ENCODE assay signal across 8 mouse cellular contexts in genomic region chr11:5521516-5522291, GRCm38 (mm10). TPM values are rescaled to one million over a fixed set of nuclear protein-coding genes. Genes with fewer than 3 reads are reported as not detected.
A peak's percentile ranks its signal among the peaks of the same experiment; 100 is the strongest.
DNase-seq lines count a peak whose midpoint lies in the region; ATAC-seq lines count a peak whose summit lies in the region.

No protein-coding gene starts in this region.

- DNase-seq in MEL-GATA-1-ER (ENCODE audit: extremely low read depth, low read depth): peak; percentile 77
- DNase-seq in cerebellum, adult 8-10 months: peak; percentile 61
- DNase-seq in hindbrain, embryonic 10.5 days (ENCODE audit: low spot score): peak; percentile 71
- peak; percentile 72 for DNase-seq in layer of hippocampus, adult 9-11 months
- DNase-seq in ovary, adult 18-20 months (ENCODE audit: low spot score): peak; percentile 74
- peak; percentile 62 to 64 for DNase-seq in thymus, postnatal 10 days (ENCODE audit: low spot score in 2 of 2)

- under 1% methylated on average over 34 of the region's 34 CpGs for WGBS in hindbrain, embryonic 10.5 days
- WGBS in lung, embryonic 16.5 days: under 1% methylated on average over 33 of the region's 34 CpGs

- peak overlapping the region; percentile 100 for H3K9ac ChIP-seq in lung, embryonic 16.5 days (ENCODE audit: low read length)

- peak; percentile 74 for ATAC-seq in frontal cortex, adult (ENCODE audit: low TSS enrichment)
- peak; percentile 34 for ATAC-seq in lung, embryonic 16.5 days (ENCODE audit: low read depth)

- H3K4me2 ChIP-seq in lung, embryonic 16.5 days (ENCODE audit: low read depth, low read length): peak overlapping the region; percentile 70

- H3K9me3 ChIP-seq in hindbrain, embryonic 10.5 days: no peaks in the 10 kb centered on the region
- no peaks in the 10 kb centered on the region for H3K9me3 ChIP-seq in lung, embryonic 16.5 days (ENCODE audit: control insufficient read depth, low read length)

- peaks cover 47% of the 10 kb centered on the region for H3K36me3 ChIP-seq in hindbrain, embryonic 10.5 days
- H3K36me3 ChIP-seq in lung, embryonic 16.5 days (ENCODE audit: control insufficient read depth, insufficient read depth, low read length): peaks cover 31% of the 10 kb centered on the region

- H3K27ac ChIP-seq in hindbrain, embryonic 10.5 days: peak overlapping the region; percentile 99
- peak overlapping the region; percentile 93 for H3K27ac ChIP-seq in lung, embryonic 16.5 days (ENCODE audit: low read length)

- no peaks in the 10 kb centered on the region for H3K27me3 ChIP-seq in hindbrain, embryonic 10.5 days (ENCODE audit: insufficient read depth, poor library complexity, severe bottlenecking)
- H3K27me3 ChIP-seq in lung, embryonic 16.5 days (ENCODE audit: control insufficient read depth, insufficient read depth, low read depth, low read length): no peaks in the 10 kb centered on the region

- peak overlapping the region; percentile 100 for H3K4me3 ChIP-seq in hindbrain, embryonic 10.5 days
- H3K4me3 ChIP-seq in lung, embryonic 16.5 days (ENCODE audit: low read length): peak overlapping the region; percentile 92

- H3K4me1 ChIP-seq in hindbrain, embryonic 10.5 days (replicated peaks): peaks cover 28% of the 10 kb centered on the region
- peaks cover 19% of the 10 kb centered on the region for H3K4me1 ChIP-seq in lung, embryonic 16.5 days (replicated peaks; ENCODE audit: control insufficient read depth, insufficient read depth, low read length)

RNA-seq across cellular contexts. Expression of gene Xbp1, which starts 1.2 kb away (rescaled TPM):
- 126 and 131 TPM in 2 replicates for polyA plus RNA-seq in hindbrain, embryonic 10.5 days (2016; fragmentation: Nextera tagmentation; extraction: Ambion mirVana)
- 201 and 221 TPM in 2 replicates for polyA plus RNA-seq in lung, embryonic 16.5 days (2015; fragmentation: Nextera tagmentation; extraction: Ambion mirVana)

RNA-seq across cellular contexts. Expression of gene Ccdc117, which starts 20.3 kb away (rescaled TPM):
- polyA plus RNA-seq in hindbrain, embryonic 10.5 days (2016; fragmentation: Nextera tagmentation; extraction: Ambion mirVana): 23.0 and 26.7 TPM in 2 replicates
- polyA plus RNA-seq in lung, embryonic 16.5 days (2015; fragmentation: Nextera tagmentation; extraction: Ambion mirVana): 18.0 and 18.6 TPM in 2 replicates

RNA-seq across cellular contexts. Expression of gene Ankrd36, which starts 47.8 kb away (rescaled TPM):
- polyA plus RNA-seq in hindbrain, embryonic 10.5 days (2016; fragmentation: Nextera tagmentation; extraction: Ambion mirVana): not detected in 2 replicates
- polyA plus RNA-seq in lung, embryonic 16.5 days (2015; fragmentation: Nextera tagmentation; extraction: Ambion mirVana): 0.04 TPM in 1 of 2 replicates, not detected in the other

Comparison
In these comparisons a context has a peak if more than half of its experiments do, and no peak if none do; other contexts are left out.
1. Peak in every context shown above with its lines: DNase-seq, ATAC-seq, H3K4me3 ChIP-seq and H3K27ac ChIP-seq.